ENCODE assay signal across 26 mouse cellular contexts in genomic region chr2:60029020-60029419, GRCm38 (mm10).
"Had no signal": no experiment of that assay in that cellular context is flagged by ENCODE, and none has a peak within 500 bp of the region (broad histone marks: within the 10 kb centered on the region; RNA-seq: fewer than 3 reads in every experiment).

No protein-coding gene starts in this region.

- H3K4me1 ChIP-seq: liver, embryonic 13.5 days; liver, embryonic 15.5 days had no signal

- H3K9me3 ChIP-seq: heart, embryonic 12.5 days; hindbrain, embryonic 10.5 days; hindbrain, embryonic 12.5 days; limb, embryonic 12.5 days; liver, embryonic 13.5 days; liver, embryonic 15.5 days had no signal

- H3K27ac ChIP-seq: gastrocnemius, adult 2 months; heart, adult 2 months; hindbrain, embryonic 10.5 days; hindbrain, embryonic 12.5 days; hindbrain, embryonic 14.5 days; kidney, postnatal 0 days; left cerebral cortex, adult 2 months; limb, embryonic 12.5 days; liver, embryonic 13.5 days; liver, embryonic 15.5 days had no signal

- H3K4me3 ChIP-seq: gastrocnemius, adult 2 months; heart, adult 2 months; heart, embryonic 12.5 days; hindbrain, embryonic 10.5 days; hindbrain, embryonic 12.5 days; left cerebral cortex, adult 2 months; limb, embryonic 12.5 days; liver, embryonic 13.5 days; liver, embryonic 15.5 days had no signal

- H3K36me3 ChIP-seq: hindbrain, embryonic 12.5 days; liver, embryonic 13.5 days; liver, embryonic 15.5 days had no signal

- ATAC-seq: hindbrain, embryonic 16.5 days; inflammation-experienced regulatory T-cells, adult 6 months; intestine, embryonic 16.5 days; liver, postnatal 0 days had no signal

- DNase-seq: gastrocnemius, adult 2 months; gastrocnemius, postnatal 10 days; gastrocnemius, postnatal 25 days; heart, adult 2 months; heart, postnatal 10 days; heart, postnatal 4 days; kidney, adult 18-20 months; kidney, adult 8-10 months; kidney, postnatal 14 days; kidney, postnatal 36 days; layer of hippocampus, adult 9-11 months; liver; liver, embryonic 13.5 days; liver, postnatal 0 days had no signal

- H3K27me3 ChIP-seq: heart, embryonic 12.5 days; hindbrain, embryonic 12.5 days; limb, embryonic 12.5 days; liver, embryonic 13.5 days; liver, embryonic 15.5 days had no signal

- H3K9ac ChIP-seq: heart, embryonic 12.5 days; hindbrain, embryonic 12.5 days; hindbrain, embryonic 14.5 days; limb, embryonic 12.5 days; liver, embryonic 13.5 days; liver, embryonic 15.5 days; liver, postnatal 0 days had no signal

- H3K4me2 ChIP-seq: heart, embryonic 12.5 days; hindbrain, embryonic 12.5 days; hindbrain, embryonic 14.5 days; limb, embryonic 12.5 days; liver, embryonic 11.5 days; liver, embryonic 13.5 days; liver, embryonic 15.5 days had no signal
